Mouse (Mus musculus) liver (tissue): ENCODE measurements around the gene Zfp146.
A peak's percentile ranks its signal among the peaks of the same experiment; 100 is the strongest.

Experiments
- DNase-seq: peaks from one replicate; pipeline ENCODE4 v3.0.0-alpha.2; 2020; ENCODE audit warnings: mixed read lengths

The Zfp146 gene

DNA sequence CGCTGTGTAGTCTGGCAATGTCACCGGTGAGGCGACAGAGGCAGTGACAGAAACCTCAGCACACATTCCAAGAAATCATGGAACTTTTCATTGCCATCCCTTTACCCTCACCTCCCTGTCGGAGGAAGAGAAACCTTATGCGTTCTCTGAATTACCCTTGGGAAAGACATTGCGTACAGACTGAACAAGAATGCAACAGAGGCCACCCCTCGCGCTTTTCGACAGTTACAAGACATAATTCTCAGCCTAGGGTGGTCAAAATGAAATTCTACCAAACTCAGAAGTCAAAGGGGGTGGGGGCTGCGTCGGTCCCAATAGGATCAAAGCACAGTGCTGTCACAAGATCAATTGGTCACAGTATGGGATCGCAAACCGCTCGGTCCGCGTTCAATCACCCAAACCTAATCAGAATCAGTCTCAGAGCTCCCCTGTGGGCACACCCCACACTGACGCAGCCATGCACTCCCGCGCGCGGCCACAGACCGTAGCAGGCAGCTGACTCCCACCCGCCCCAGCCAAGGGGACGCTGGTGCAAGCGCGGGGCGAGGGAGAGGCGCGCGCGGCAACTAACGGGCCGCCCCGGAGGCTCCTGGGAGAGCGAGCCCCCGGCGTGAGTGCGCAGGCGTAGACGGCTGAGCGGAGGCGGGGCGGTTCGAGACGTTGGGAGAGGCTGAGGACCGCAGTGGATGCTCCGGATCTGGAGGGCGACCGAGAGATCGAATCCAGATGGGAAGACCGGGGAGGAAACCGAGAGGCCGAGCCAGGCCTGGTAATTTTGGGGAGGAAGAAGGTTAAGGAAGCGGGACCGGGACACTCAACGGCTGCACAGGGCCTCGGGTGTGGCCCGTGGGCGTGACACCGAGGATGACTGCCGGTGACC is 48.0 kb downstream of the Zfp146 start, which contains the start of gene Zfp382:
Gene Zfp382, plus strand, starts transcription at position 635 of the 880 bp plus-strand sequence.
- DNase-seq: peak; percentile 90

- DNase-seq: peak; percentile 12
Measured at GRCm38 (mm10) chr7:30117935-30118334, 51.6 kb downstream of the Zfp146 start.

DNA sequence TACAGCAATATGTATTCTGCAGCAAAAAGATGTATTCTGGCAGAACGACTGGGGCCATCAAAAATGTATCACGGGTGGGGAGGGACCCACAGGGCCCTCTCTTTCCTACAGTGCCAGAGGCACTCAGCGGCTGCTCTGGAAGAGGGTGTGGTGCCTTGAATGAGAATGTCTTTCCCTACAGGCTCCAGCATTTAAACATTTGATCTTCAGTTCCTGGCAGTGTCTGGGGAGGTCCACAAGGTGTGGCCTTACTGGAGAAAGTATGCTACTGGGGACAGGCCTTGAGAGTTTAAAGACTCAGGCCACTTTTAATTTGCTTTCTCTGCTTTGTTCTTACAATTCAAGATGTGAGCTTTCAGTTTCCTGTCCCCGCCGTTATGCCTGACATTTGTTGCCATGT is 53.5 kb downstream of the Zfp146 start:
- no peak for DNase-seq
